Mouse (Mus musculus) ES-Bruce4 (cell line): ENCODE data around the gene Nudt2.

Experiments used
- CTCF ChIP-seq: IDR thresholded peaks from one replicate; pipeline ENCODE4 v1.8.1; 2011; ENCODE audit warnings: low read depth, low read length
- EP300 ChIP-seq: IDR thresholded peaks from 2 replicates; pipeline ENCODE4 v1.6.1; 2011; ENCODE audit warnings: low read depth, low read length; ENCODE audit not compliant: insufficient read depth

- no peak for TF ChIP-seq EP300
- TF ChIP-seq CTCF: no peak
Observed at GRCm38 (mm10) chr4:41513714-41514113, 48.8 kb downstream of the Nudt2 start.
